In genomic region chr2:44461289-44462250, GRCm38 (mm10) we compare ENCODE assay signal across 14 mouse cellular contexts.
A peak's percentile ranks its signal among the peaks of the same experiment; 100 is the strongest.
DNase-seq lines count a peak whose midpoint lies in the region; ATAC-seq and TF ChIP-seq lines count a peak whose summit lies in the region.
"Had no signal": no experiment of that assay in that cellular context is flagged by ENCODE, and none has a peak within 500 bp of the region (broad histone marks: within the 10 kb centered on the region; RNA-seq: fewer than 3 reads in every experiment).

No protein-coding gene starts in this region.

- no peak overlapping the region for H3K4me3 ChIP-seq in hindbrain, embryonic 16.5 days (ENCODE audit: low read length)
- no peak overlapping the region for H3K4me3 ChIP-seq in hindbrain, embryonic 10.5 days
- H3K4me3 ChIP-seq in midbrain, embryonic 11.5 days (ENCODE audit: low read depth, low read length): no peak overlapping the region
- no peak overlapping the region for H3K4me3 ChIP-seq in midbrain, postnatal 0 days (ENCODE audit: low read depth, low read length)
- no peak overlapping the region for H3K4me3 ChIP-seq in forebrain, embryonic 16.5 days (replicated peaks; ENCODE audit: low read length)
- H3K4me3 ChIP-seq: gastrocnemius, adult 2 months; limb, embryonic 13.5 days had no signal

- H3K4me1 ChIP-seq in hindbrain, embryonic 16.5 days (ENCODE audit: control insufficient read depth, insufficient read depth, low read depth, low read length): peaks cover 5% of the 10 kb centered on the region
- peaks cover 7% of the 10 kb centered on the region for H3K4me1 ChIP-seq in hindbrain, embryonic 10.5 days (replicated peaks)
- H3K4me1 ChIP-seq in midbrain, embryonic 11.5 days (ENCODE audit: control insufficient read depth, insufficient read depth, low read length): no peaks in the 10 kb centered on the region; the same call in 1 of the 2 replicates
- no peaks in the 10 kb centered on the region for H3K4me1 ChIP-seq in midbrain, postnatal 0 days (ENCODE audit: insufficient read depth, low read length)
- peaks cover 11% of the 10 kb centered on the region for H3K4me1 ChIP-seq in forebrain, embryonic 16.5 days (replicated peaks; ENCODE audit: control insufficient read depth, insufficient read depth, low read length)

- H3K27me3 ChIP-seq in hindbrain, embryonic 16.5 days (replicated peaks; ENCODE audit: control insufficient read depth, insufficient read depth, low read length): no peaks in the 10 kb centered on the region
- H3K27me3 ChIP-seq in hindbrain, embryonic 10.5 days (ENCODE audit: insufficient read depth, poor library complexity, severe bottlenecking): no peaks in the 10 kb centered on the region
- H3K27me3 ChIP-seq in midbrain, embryonic 11.5 days (ENCODE audit: control insufficient read depth, insufficient read depth, low read length): no peaks in the 10 kb centered on the region
- H3K27me3 ChIP-seq in midbrain, postnatal 0 days (ENCODE audit: insufficient read depth, low read length): no peaks in the 10 kb centered on the region
- no peaks in the 10 kb centered on the region for H3K27me3 ChIP-seq in forebrain, embryonic 16.5 days (replicated peaks; ENCODE audit: control insufficient read depth, insufficient read depth, low read length)
- H3K27me3 ChIP-seq: limb, embryonic 13.5 days had no signal

- no peak for TF ChIP-seq CTCF in midbrain, postnatal 0 days (IDR thresholded peaks at IDR 0.05)

- H3K4me2 ChIP-seq in hindbrain, embryonic 16.5 days (ENCODE audit: low read length): peak overlapping the region; percentile 15; the same call in 1 of the 2 replicates
- H3K4me2 ChIP-seq in midbrain, embryonic 11.5 days: no peak overlapping the region
- H3K4me2 ChIP-seq in midbrain, postnatal 0 days (ENCODE audit: low read depth, low read length, poor library complexity, severe bottlenecking): no peak overlapping the region
- H3K4me2 ChIP-seq in forebrain, embryonic 16.5 days (ENCODE audit: low read length): peak overlapping the region; percentile 26; the same call in 1 of the 2 replicates
- H3K4me2 ChIP-seq: heart, embryonic 11.5 days; limb, embryonic 13.5 days had no signal

- no peaks in the 10 kb centered on the region for H3K36me3 ChIP-seq in hindbrain, embryonic 16.5 days (ENCODE audit: control insufficient read depth, insufficient read depth, low read length)
- no peaks in the 10 kb centered on the region for H3K36me3 ChIP-seq in hindbrain, embryonic 10.5 days
- H3K36me3 ChIP-seq in midbrain, embryonic 11.5 days (ENCODE audit: control insufficient read depth, insufficient read depth, low read length): no peaks in the 10 kb centered on the region
- H3K36me3 ChIP-seq in midbrain, postnatal 0 days (ENCODE audit: insufficient read depth, low read length): no peaks in the 10 kb centered on the region
- H3K36me3 ChIP-seq in forebrain, embryonic 16.5 days (ENCODE audit: control insufficient read depth, insufficient read depth): no peaks in the 10 kb centered on the region
- H3K36me3 ChIP-seq: limb, embryonic 13.5 days had no signal

- no peak overlapping the region for H3K9ac ChIP-seq in hindbrain, embryonic 16.5 days (ENCODE audit: low read depth, low read length)
- H3K9ac ChIP-seq in midbrain, embryonic 11.5 days (ENCODE audit: low read length): no peak overlapping the region
- H3K9ac ChIP-seq in midbrain, postnatal 0 days (replicated peaks; ENCODE audit: low read length, poor library complexity, severe bottlenecking): no peak overlapping the region
- 0 out of 2 replicates have a peak overlapping the region, but pooled peaks have one; percentile 17 for H3K9ac ChIP-seq in forebrain, embryonic 16.5 days (replicated peaks; ENCODE audit: low read depth, low read length)
- H3K9ac ChIP-seq: limb, embryonic 13.5 days had no signal

- ATAC-seq in hindbrain, embryonic 16.5 days: peak; percentile 50; the same call in 1 of the 2 replicates
- ATAC-seq in midbrain, embryonic 11.5 days (ENCODE audit: low FRiP score): peak; percentile 54; the same call in 1 of the 2 replicates
- ATAC-seq in midbrain, postnatal 0 days (ENCODE audit: low FRiP score): no peak
- peak; percentile 89 for ATAC-seq in forebrain, embryonic 16.5 days
- ATAC-seq: intestine, postnatal 0 days had no signal

- H3K27ac ChIP-seq in hindbrain, embryonic 16.5 days (ENCODE audit: low read depth, low read length): peak overlapping the region; percentile 48; the same call in 1 of the 2 replicates
- H3K27ac ChIP-seq in hindbrain, embryonic 10.5 days: no peak overlapping the region
- no peak overlapping the region for H3K27ac ChIP-seq in midbrain, embryonic 11.5 days (ENCODE audit: low read depth, low read length)
- H3K27ac ChIP-seq in midbrain, postnatal 0 days (ENCODE audit: low read depth, low read length): no peak overlapping the region
- peak overlapping the region; percentile 60 for H3K27ac ChIP-seq in forebrain, embryonic 16.5 days (ENCODE audit: low read length)
- H3K27ac ChIP-seq: gastrocnemius, adult 2 months; limb, embryonic 13.5 days; macrophage had no signal

- H3K9me3 ChIP-seq in hindbrain, embryonic 16.5 days (ENCODE audit: control insufficient read depth, low read length): no peaks in the 10 kb centered on the region
- no peaks in the 10 kb centered on the region for H3K9me3 ChIP-seq in hindbrain, embryonic 10.5 days
- no peaks in the 10 kb centered on the region for H3K9me3 ChIP-seq in midbrain, embryonic 11.5 days (ENCODE audit: control insufficient read depth, low read length)
- no peaks in the 10 kb centered on the region for H3K9me3 ChIP-seq in midbrain, postnatal 0 days (ENCODE audit: low read length)
- no peaks in the 10 kb centered on the region for H3K9me3 ChIP-seq in forebrain, embryonic 16.5 days (ENCODE audit: control insufficient read depth, low read length)
- H3K9me3 ChIP-seq: limb, embryonic 13.5 days had no signal

- 61% methylated on average over 16 of the region's 16 CpGs for WGBS in hindbrain, embryonic 16.5 days
- WGBS in hindbrain, embryonic 10.5 days: 74% methylated on average over 16 of the region's 16 CpGs
- WGBS in midbrain, embryonic 11.5 days: 74% methylated on average over 16 of the region's 16 CpGs
- WGBS in midbrain, postnatal 0 days: 63% methylated on average over 16 of the region's 16 CpGs
- WGBS in forebrain, embryonic 16.5 days: 32% methylated on average over 16 of the region's 16 CpGs

- DNase-seq in hindbrain, embryonic 10.5 days (ENCODE audit: low spot score): no peak
- peak; percentile 76 for DNase-seq in midbrain, embryonic 11.5 days (ENCODE audit: low spot score, missing footprints)
- DNase-seq in midbrain, postnatal 0 days (ENCODE audit: low spot score): no peak
- DNase-seq in retina, postnatal 1 day: peak; percentile 40
- DNase-seq in right cerebral cortex, postnatal 25 days: no peak
- DNase-seq: cerebellum, postnatal 36 days; gastrocnemius, adult 2 months; kidney, postnatal 4 days had no signal

Comparison
In these comparisons a context has a peak if more than half of its experiments do, and no peak if none do; other contexts are left out.
1. H3K27ac ChIP-seq: peak in hindbrain, embryonic 16.5 days (single experiment) and forebrain, embryonic 16.5 days (single experiment); none in hindbrain, embryonic 10.5 days (single experiment), midbrain, embryonic 11.5 days (single experiment) and midbrain, postnatal 0 days (single experiment).
2. DNase-seq: peak in midbrain, embryonic 11.5 days (single experiment) and retina, postnatal 1 day (single experiment); none in hindbrain, embryonic 10.5 days (single experiment), midbrain, postnatal 0 days (single experiment) and right cerebral cortex, postnatal 25 days (single experiment).
3. H3K4me2 ChIP-seq: peak in hindbrain, embryonic 16.5 days (single experiment) and forebrain, embryonic 16.5 days (single experiment); none in midbrain, embryonic 11.5 days (single experiment) and midbrain, postnatal 0 days (single experiment).